Mouse (Mus musculus) heart, postnatal 10 days (tissue): Measurements from ENCODE around the gene Dcaf17. TPM values are rescaled to one million over a fixed set of nuclear protein-coding genes. Genes with fewer than 3 reads are reported as not detected.
A peak's percentile ranks its signal among the peaks of the same experiment; 100 is the strongest.

ENCODE experiments used
- DNase-seq, 2 experiments: peaks; one replicate each; pipeline ENCODE4 v3.0.0; 2021
- intact Hi-C: fragments of 180-260 bp; cut with DNase I; formaldehyde crosslinking; loops from one replicate; pipeline ENCODE4 v1.15.1; 2025
- total RNA-seq, 2 experiments: library from RNA; stranded (reverse); gene quantifications; 2 replicates each; pipeline ENCODE4 v1.2.3; 2021

Gene Dcaf17
- total RNA-seq, 2 experiments from 2014 or later = 6.0 to 6.9 TPM

GRCm38 (mm10) chr2:71117797-71118708, 62.9 kb downstream of the Dcaf17 start, which contains the start of gene Cybrd1:
TSS of gene Cybrd1 (plus strand) at chr2:71117923.
- intact Hi-C loops = no loop called here
- peak; percentile 84 to 86 for DNase-seq

DNA sequence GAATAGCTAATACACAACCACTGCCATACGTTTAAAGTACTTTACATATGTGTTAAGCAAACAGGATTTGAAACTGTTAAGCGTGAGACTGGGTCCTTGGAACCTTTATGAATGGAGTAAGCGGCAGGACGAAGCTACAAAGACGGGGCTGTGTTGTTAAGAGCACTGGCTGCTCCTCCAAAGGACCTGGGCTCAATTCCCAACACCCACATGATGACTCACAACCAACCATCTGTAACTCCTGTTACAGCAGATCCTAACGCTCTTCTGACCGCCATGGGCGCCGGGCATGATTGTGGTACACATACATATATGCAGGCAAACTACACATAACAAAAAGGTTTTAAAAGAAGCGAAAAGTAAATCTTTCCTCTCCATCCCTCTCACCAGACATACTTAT, 65.7 kb downstream of the Dcaf17 start:
- intact Hi-C loops = no loop called here

GRCm38 (mm10) chr2:71121406-71121805, 66.3 kb downstream of the Dcaf17 start:
- DNase-seq = no peak
- intact Hi-C loops = no loop called here

More for the DNA sequence above, 65.7 kb downstream of the Dcaf17 start:
- DNase-seq = no peak

GRCm38 (mm10) chr2:71122268-71123029, 67.3 kb downstream of the Dcaf17 start:
- no peak for DNase-seq
- intact Hi-C loops = no loop called here

GRCm38 (mm10) chr2:71123591-71123990, 68.5 kb downstream of the Dcaf17 start:
- DNase-seq = no peak
- intact Hi-C loops = no loop called here

DNA sequence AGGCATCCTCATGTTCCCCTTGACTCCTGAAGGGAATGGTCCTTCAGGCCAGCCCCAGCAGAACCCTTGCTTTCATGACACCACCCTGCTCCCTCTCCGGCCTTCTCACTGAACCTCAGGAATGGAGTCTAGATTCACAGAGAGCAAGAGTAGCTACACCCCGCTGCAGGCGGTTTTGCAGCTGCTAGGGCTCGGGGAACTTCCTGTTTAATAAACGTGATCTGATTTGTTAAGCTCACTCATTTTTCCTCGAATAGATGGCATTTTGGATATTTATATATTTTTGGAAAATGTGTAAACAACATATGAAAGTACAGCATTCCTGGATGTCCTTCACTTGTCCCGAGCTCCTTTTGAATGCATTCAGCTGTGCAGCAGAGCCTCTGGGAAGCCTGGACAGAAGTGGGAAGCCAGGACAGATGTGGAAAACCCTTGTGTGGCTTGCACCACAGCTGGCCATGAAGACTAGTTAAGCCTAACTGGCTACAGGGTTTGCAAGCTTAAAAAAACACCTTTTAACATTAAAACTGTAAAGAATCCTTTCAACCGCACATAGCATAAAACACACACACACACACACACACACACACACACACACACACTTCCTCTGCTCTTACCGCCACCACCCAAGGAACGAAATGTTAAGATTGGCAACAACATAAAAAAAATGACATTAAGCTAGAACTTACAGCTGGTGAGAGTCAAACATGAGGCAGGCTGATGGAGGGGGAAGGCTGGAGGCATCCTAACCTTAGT, 72.8 kb downstream of the Dcaf17 start:
- no peak for DNase-seq
- intact Hi-C loops = no loop called here

- DNase-seq = no peak
- intact Hi-C loops = no loop called here
Measured at GRCm38 (mm10) chr2:71130366-71130765, 75.2 kb downstream of the Dcaf17 start.

DNA sequence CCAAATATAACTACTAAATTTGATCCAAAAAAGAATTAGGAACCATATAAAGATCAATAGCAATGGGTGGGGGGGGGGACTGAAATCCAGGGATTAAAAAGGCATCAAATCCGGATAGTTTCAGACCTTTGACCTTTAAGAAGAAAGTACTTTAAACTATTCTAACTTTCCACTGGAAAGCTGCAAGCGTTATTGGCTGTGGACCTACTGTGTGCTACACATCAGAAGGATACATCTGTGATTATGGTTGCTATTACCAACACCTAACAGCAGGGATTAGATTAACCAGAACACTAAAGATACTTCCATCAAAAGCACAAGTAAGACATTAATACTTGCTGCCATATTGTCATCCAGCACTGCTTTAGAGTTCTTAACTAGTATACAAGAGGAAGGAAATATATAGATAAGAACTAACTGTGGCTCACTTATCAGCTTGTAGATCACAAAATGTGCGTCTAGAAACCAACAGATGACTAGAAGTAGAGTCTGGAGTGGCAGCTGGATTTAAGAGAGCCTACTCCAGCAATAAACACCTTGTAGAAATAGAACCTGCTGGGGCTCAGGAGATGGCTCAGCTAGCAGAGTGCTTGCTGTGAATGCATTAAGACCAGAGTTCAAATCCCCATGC, 76.9 kb downstream of the Dcaf17 start:
- intact Hi-C loops = no loop called here
- DNase-seq = no peak

GRCm38 (mm10) chr2:71134041-71134505, 78.9 kb downstream of the Dcaf17 start:
- DNase-seq = no peak
- intact Hi-C loops = no loop called here

- intact Hi-C loops = no loop called here
- no peak for DNase-seq
Measured at GRCm38 (mm10) chr2:71134836-71135235, 79.7 kb downstream of the Dcaf17 start.

GRCm38 (mm10) chr2:71140622-71141021, 85.5 kb downstream of the Dcaf17 start:
- DNase-seq = no peak
- intact Hi-C loops = no loop called here

DNA sequence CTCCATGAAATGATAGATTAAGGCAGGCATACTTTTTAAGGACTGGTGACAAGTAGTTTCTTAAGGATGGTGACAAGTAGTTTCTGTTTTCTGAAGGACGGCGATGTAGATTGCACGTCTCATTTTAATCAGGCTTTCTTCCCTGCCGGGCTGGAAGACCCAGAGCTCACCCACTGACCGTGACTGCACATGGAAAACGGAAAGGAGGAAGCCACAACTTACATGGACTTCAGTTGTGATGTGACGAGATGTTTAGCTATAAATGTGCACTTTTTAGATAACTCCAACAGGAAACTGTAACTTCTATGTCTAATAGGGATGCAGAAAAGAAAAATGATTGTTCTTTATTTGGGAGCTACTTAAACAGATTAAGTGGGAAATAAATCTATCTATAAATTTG, 87.3 kb downstream of the Dcaf17 start:
- DNase-seq = no peak
- intact Hi-C loops = no loop called here

- intact Hi-C loops = no loop called here
Measured at GRCm38 (mm10) chr2:71145853-71146252, 90.7 kb downstream of the Dcaf17 start.

GRCm38 (mm10) chr2:71146266-71146665, 91.1 kb downstream of the Dcaf17 start:
- intact Hi-C loops = no loop called here
- no peak for DNase-seq

More at GRCm38 (mm10) chr2:71145853-71146252, 90.7 kb downstream of the Dcaf17 start:
- DNase-seq = no peak

GRCm38 (mm10) chr2:71147816-71148215, 92.7 kb downstream of the Dcaf17 start:
- DNase-seq = no peak
- intact Hi-C loops = no loop called here

Other genes starting within 250 kb of the Dcaf17 start
- gene Tlk1, start 229.6 kb upstream of the Dcaf17 start, total RNA-seq = 10 to 100 TPM; 45.9 to 47.3 TPM
- gene Mettl8, start 255 bp downstream of the Dcaf17 start, total RNA-seq = 1 to 10 TPM; 4.6 to 5.1 TPM
- 1 to 10 TPM; 1.1 to 1.7 TPM for gene Cybrd1, start 62.6 kb downstream of the Dcaf17 start, total RNA-seq
- 10 to 100 TPM; 85.4 to 92.6 TPM for gene Dync1i2, start 156.4 kb downstream of the Dcaf17 start, total RNA-seq